Mouse (Mus musculus): ENCODE measurements around the gene Vsig10l. TPM values are rescaled to one million over a fixed set of nuclear protein-coding genes. Genes with fewer than 3 reads are reported as not detected.
A peak's percentile ranks its signal among the peaks of the same experiment; 100 is the strongest.

The Vsig10l gene
- total RNA-seq, 1 experiment from 2014 or later: 3.9 TPM

GRCm38 (mm10) chr7:43453599-43454355 is 9.2 kb upstream of the Vsig10l start:
- no peak for ATAC-seq (replicated peaks; ENCODE audit: low read depth, poor library complexity, severe bottlenecking)

- ATAC-seq (replicated peaks; ENCODE audit: low read depth, poor library complexity, severe bottlenecking): no peak
These were observed 8.6 kb upstream of the Vsig10l start for GRCm38 (mm10) chr7:43454371-43454770.

GRCm38 (mm10) chr7:43463976-43464375 is 1.0 kb downstream of the Vsig10l start:
- no peak for ATAC-seq (replicated peaks; ENCODE audit: low read depth, poor library complexity, severe bottlenecking)

GRCm38 (mm10) chr7:43464864-43465343 is 2.0 kb downstream of the Vsig10l start:
- ATAC-seq (replicated peaks; ENCODE audit: low read depth, poor library complexity, severe bottlenecking): 0 out of 2 replicates have a peak, but pooled peaks have one; percentile 7

GRCm38 (mm10) chr7:43465344-43466098 is 2.6 kb downstream of the Vsig10l start:
- peak; percentile 83 for ATAC-seq (replicated peaks; ENCODE audit: low read depth, poor library complexity, severe bottlenecking)

- peak; percentile 55 for ATAC-seq (replicated peaks; ENCODE audit: low read depth, poor library complexity, severe bottlenecking)
These were observed 3.2 kb downstream of the Vsig10l start for GRCm38 (mm10) chr7:43466099-43466694.

GRCm38 (mm10) chr7:43470373-43470772 is 7.4 kb downstream of the Vsig10l start:
- ATAC-seq (replicated peaks; ENCODE audit: low read depth, poor library complexity, severe bottlenecking): no peak

GRCm38 (mm10) chr7:43475706-43476105 is 12.8 kb downstream of the Vsig10l start:
- peak; percentile 67 for ATAC-seq (replicated peaks; ENCODE audit: low read depth, poor library complexity, severe bottlenecking)

- ATAC-seq (replicated peaks; ENCODE audit: low read depth, poor library complexity, severe bottlenecking): no peak
These were observed 13.4 kb downstream of the Vsig10l start for GRCm38 (mm10) chr7:43476376-43476775.

- ATAC-seq (replicated peaks; ENCODE audit: low read depth, poor library complexity, severe bottlenecking): no peak
These were observed 18.2 kb downstream of the Vsig10l start for GRCm38 (mm10) chr7:43481191-43481590.

GRCm38 (mm10) chr7:43482090-43482716 is 19.3 kb downstream of the Vsig10l start:
- no peak for ATAC-seq (replicated peaks; ENCODE audit: low read depth, poor library complexity, severe bottlenecking)

GRCm38 (mm10) chr7:43483236-43483635 is 20.3 kb downstream of the Vsig10l start:
- peak; percentile 52; the same call in 1 of the 2 replicates for ATAC-seq (replicated peaks; ENCODE audit: low read depth, poor library complexity, severe bottlenecking)

- no peak for ATAC-seq (replicated peaks; ENCODE audit: low read depth, poor library complexity, severe bottlenecking)
These were observed 25.7 kb downstream of the Vsig10l start for GRCm38 (mm10) chr7:43488646-43489045.

GRCm38 (mm10) chr7:43489631-43490125 is 26.7 kb downstream of the Vsig10l start, which contains the start of gene Iglon5:
Gene Iglon5, minus strand, starts transcription at chr7:43490075.
- ATAC-seq (replicated peaks; ENCODE audit: low read depth, poor library complexity, severe bottlenecking): no peak

GRCm38 (mm10) chr7:43490182-43490584 is 27.2 kb downstream of the Vsig10l start:
- ATAC-seq (replicated peaks; ENCODE audit: low read depth, poor library complexity, severe bottlenecking): no peak

- ATAC-seq (replicated peaks; ENCODE audit: low read depth, poor library complexity, severe bottlenecking): no peak
These were observed 27.9 kb downstream of the Vsig10l start for GRCm38 (mm10) chr7:43490861-43491260.

- ATAC-seq (replicated peaks; ENCODE audit: low read depth, poor library complexity, severe bottlenecking): peak; percentile 97
These were observed 32.5 kb downstream of the Vsig10l start for GRCm38 (mm10) chr7:43495343-43496021.

GRCm38 (mm10) chr7:43511707-43512478 is 48.9 kb downstream of the Vsig10l start:
- ATAC-seq (replicated peaks; ENCODE audit: low read depth, poor library complexity, severe bottlenecking): peak; percentile 66

GRCm38 (mm10) chr7:43512519-43512918 is 49.6 kb downstream of the Vsig10l start:
- no peak for ATAC-seq (replicated peaks; ENCODE audit: low read depth, poor library complexity, severe bottlenecking)
